Mouse (Mus musculus) left cerebral cortex, postnatal 4 days (tissue): ENCODE measurements around the gene Rars2. TPM values are rescaled to one million over a fixed set of nuclear protein-coding genes. Genes with fewer than 3 reads are reported as not detected.

ENCODE experiments used
- DNase-seq: peaks from one replicate; pipeline ENCODE4 v3.0.0-alpha.2; 2022
- intact Hi-C: fragments of 180-260 bp; cut with DNase I; formaldehyde crosslinking; loops from one replicate; pipeline ENCODE4 v1.15.1; 2025
- total RNA-seq, 2 experiments: library from RNA; stranded (reverse); gene quantifications; 2 replicates each; pipeline ENCODE4 v1.2.3; 2021

The Rars2 gene
- total RNA-seq, 2 experiments from 2014 or later, result 28.2 TPM

GRCm38 (mm10) chr4:34639745-34640364 lies 25.1 kb downstream of the Rars2 start:
- DNase-seq, result no peak
- intact Hi-C loops, result no loop called here

- DNase-seq, result no peak
- intact Hi-C loops, result no loop called here
Observed at GRCm38 (mm10) chr4:34640731-34641130, 26.0 kb downstream of the Rars2 start.

GRCm38 (mm10) chr4:34644779-34645178 lies 30.0 kb downstream of the Rars2 start:
- no peak for DNase-seq
- intact Hi-C loops, result no loop called here

GRCm38 (mm10) chr4:34653179-34653578 lies 38.4 kb downstream of the Rars2 start:
- intact Hi-C loops, result no loop called here
- DNase-seq, result no peak

- intact Hi-C loops, result no loop called here
- no peak for DNase-seq
Observed at GRCm38 (mm10) chr4:34656101-34656500, 41.3 kb downstream of the Rars2 start.

GRCm38 (mm10) chr4:34659012-34659411 lies 44.3 kb downstream of the Rars2 start:
- no peak for DNase-seq
- intact Hi-C loops, result no loop called here

- intact Hi-C loops, result no loop called here
- DNase-seq, result no peak
Observed at GRCm38 (mm10) chr4:34661514-34661913, 46.8 kb downstream of the Rars2 start.

GRCm38 (mm10) chr4:34661927-34662326 lies 47.2 kb downstream of the Rars2 start:
- intact Hi-C loops, result no loop called here
- DNase-seq, result no peak

- no peak for DNase-seq
- intact Hi-C loops, result no loop called here
Observed at GRCm38 (mm10) chr4:34667923-34668322, 53.2 kb downstream of the Rars2 start.

- DNase-seq, result no peak
- intact Hi-C loops, result no loop called here
Observed at GRCm38 (mm10) chr4:34673721-34674120, 59.0 kb downstream of the Rars2 start.

- intact Hi-C loops, result loop anchor here (10.0 kb wide), 1 partner anchor 224 kb away; no protein-coding TSS in a partner anchor
- DNase-seq, result no peak
Observed at GRCm38 (mm10) chr4:34680530-34680929, 65.8 kb downstream of the Rars2 start.

- peak; percentile 96 for DNase-seq
Observed at GRCm38 (mm10) chr4:34686874-34687567, 72.3 kb downstream of the Rars2 start, which contains the start of gene Slc35a1. TSS of gene Slc35a1 (minus strand) at chr4:34687438.

GRCm38 (mm10) chr4:34688021-34688420 lies 73.3 kb downstream of the Rars2 start:
- intact Hi-C loops, result loop anchor here (5.0 to 10.0 kb wide), 2 partner anchors 89 to 217 kb away; partner anchors contain the start of gene Smim8
- no peak for DNase-seq

More at GRCm38 (mm10) chr4:34686874-34687567, 72.3 kb downstream of the Rars2 start, which contains the start of gene Slc35a1:
- intact Hi-C loops, result loop anchor here (5.0 to 10.0 kb wide), 2 partner anchors 90 to 218 kb away; partner anchors contain the start of gene Smim8

- peak; percentile 69 for DNase-seq
- intact Hi-C loops, result no loop called here
Observed at GRCm38 (mm10) chr4:34701528-34701927, 86.8 kb downstream of the Rars2 start.

GRCm38 (mm10) chr4:34702231-34702630 lies 87.5 kb downstream of the Rars2 start:
- intact Hi-C loops, result no loop called here
- no peak for DNase-seq

GRCm38 (mm10) chr4:34703029-34703428 lies 88.3 kb downstream of the Rars2 start:
- intact Hi-C loops, result no loop called here
- DNase-seq, result no peak

- intact Hi-C loops, result no loop called here
- DNase-seq, result no peak
Observed at GRCm38 (mm10) chr4:34707248-34707647, 92.5 kb downstream of the Rars2 start.

- DNase-seq, result no peak
- intact Hi-C loops, result no loop called here
Observed at GRCm38 (mm10) chr4:34708127-34708526, 93.4 kb downstream of the Rars2 start.
